Mouse (Mus musculus): ENCODE measurements around the gene Atg2b. TPM values are rescaled to one million over a fixed set of nuclear protein-coding genes. Genes with fewer than 3 reads are reported as not detected.
A peak's percentile ranks its signal among the peaks of the same experiment; 100 is the strongest.

Gene Atg2b
- total RNA-seq, 1 experiment from 2014 or later = 29.9 TPM

GRCm38 (mm10) chr12:105597135-105597534 is 87.9 kb downstream of the Atg2b start:
- no peak for DNase-seq

- DNase-seq = no peak
Observed at GRCm38 (mm10) chr12:105593471-105593870, 91.5 kb downstream of the Atg2b start.

GRCm38 (mm10) chr12:105592361-105592761 is 92.7 kb downstream of the Atg2b start:
- DNase-seq = no peak

- no peak for DNase-seq
Observed at GRCm38 (mm10) chr12:105590786-105591185, 94.2 kb downstream of the Atg2b start.

GRCm38 (mm10) chr12:105587526-105587925 is 97.5 kb downstream of the Atg2b start:
- no peak for DNase-seq

GRCm38 (mm10) chr12:105584851-105585250 is 100.2 kb downstream of the Atg2b start:
- DNase-seq = peak; percentile 88

GRCm38 (mm10) chr12:105583484-105583883 is 101.5 kb downstream of the Atg2b start:
- no peak for DNase-seq

- no peak for DNase-seq
Observed at GRCm38 (mm10) chr12:105582486-105582885, 102.5 kb downstream of the Atg2b start.

GRCm38 (mm10) chr12:105580490-105580889 is 104.5 kb downstream of the Atg2b start:
- no peak for DNase-seq

GRCm38 (mm10) chr12:105574356-105574755 is 110.7 kb downstream of the Atg2b start:
- DNase-seq = no peak

GRCm38 (mm10) chr12:105572622-105573021 is 112.4 kb downstream of the Atg2b start:
- no peak for DNase-seq

- DNase-seq = no peak
Observed at GRCm38 (mm10) chr12:105571867-105572266, 113.1 kb downstream of the Atg2b start.

Other genes with a start within 250 kb of the Atg2b start
- gene D430019H16Rik, start 231.4 kb downstream of the Atg2b start, total RNA-seq (2021) = 3.4 and 5.3 TPM in 2 replicates
- gene Bdkrb2, start 122.0 kb downstream of the Atg2b start, total RNA-seq (2021) = 9.5 and 10.8 TPM in 2 replicates
- not detected in 2 replicates for gene Bdkrb1, start 82.1 kb downstream of the Atg2b start, total RNA-seq (2021)
- 19.4 and 20.0 TPM in 2 replicates for gene Gskip, start 382 bp downstream of the Atg2b start, total RNA-seq (2021)
- 0.39 and 0.48 TPM in 2 replicates for gene Ak7, start 20.8 kb upstream of the Atg2b start, total RNA-seq (2021)
- 204 and 207 TPM in 2 replicates for gene Papola, start 99.5 kb upstream of the Atg2b start, total RNA-seq (2021)